Mouse (Mus musculus) heart, embryonic 15.5 days (tissue): ENCODE measurements around the gene F8. TPM values are rescaled to one million over a fixed set of nuclear protein-coding genes. Genes with fewer than 3 reads are reported as not detected.
"Not testable (repeated sequence)": the region's sequence is repeated elsewhere in the genome, so short reads cannot be mapped to it uniquely, and the experiment has no call there.

Experiments
- ATAC-seq: fragments of 200-750 bp; cut with Nextera tagmentation; replicated peaks from 2 replicates; pipeline ENCODE4 v1.8.0; 2017; ENCODE audit warnings: low read depth, moderate TSS enrichment; ENCODE audit not compliant: insufficient number of reproducible peaks, insufficient read depth, low FRiP score
- H3K27ac ChIP-seq: fragments of 300-500 bp; sonication (generic); 2 replicates; pipeline ENCODE4 v1.5.1; 2015; ENCODE audit warnings: mild to moderate bottlenecking, inconsistent platforms
- H3K27me3 ChIP-seq: fragments of 300-500 bp; sonication (generic); 2 replicates; pipeline ENCODE4 v1.6.1; 2015; ENCODE audit warnings: inconsistent platforms
- H3K36me3 ChIP-seq: fragments of 300-500 bp; sonication (generic); 2 replicates; pipeline ENCODE4 v1.6.1; 2015; ENCODE audit warnings: mild to moderate bottlenecking, inconsistent platforms
- H3K4me1 ChIP-seq: fragments of 300-500 bp; sonication (generic); replicated peaks from 2 replicates; pipeline ENCODE4 v1.6.1; 2015; ENCODE audit warnings: inconsistent platforms
- H3K4me2 ChIP-seq: fragments of 300-500 bp; sonication (generic); 2 replicates; pipeline ENCODE4 v1.6.1; 2015; ENCODE audit warnings: inconsistent platforms, mild to moderate bottlenecking, moderate library complexity
- H3K4me3 ChIP-seq: fragments of 300-500 bp; sonication (generic); 2 replicates; pipeline ENCODE4 v1.5.1; 2015; ENCODE audit warnings: mild to moderate bottlenecking, inconsistent platforms
- H3K9ac ChIP-seq: fragments of 300-500 bp; sonication (generic); 2 replicates; pipeline ENCODE4 v1.6.1; 2015; ENCODE audit warnings: mild to moderate bottlenecking, inconsistent platforms
- H3K9me3 ChIP-seq: fragments of 300-500 bp; sonication (generic); replicated peaks from 2 replicates; pipeline ENCODE4 v1.6.1; 2016; ENCODE audit warnings: inconsistent platforms
- WGBS: fragments of 180-500 bp; shearing (Covaris S2); methylation state at CpG from one replicate; pipeline ENCODE4 v1.1.7; 2015; ENCODE audit warnings: mixed read lengths; 5-methylcytosine and 5-hydroxymethylcytosine counted together
- polyA plus RNA-seq: library from polyadenylated mRNA; unstranded; fragments of >200 nt; fragmentation: Nextera tagmentation; extraction: Ambion mirVana; gene quantifications from 2 replicates; pipeline ENCODE4 v1.2.1, GENCODE M21; 2015

Gene F8
- polyA plus RNA-seq, 1 experiment from 2014 or later: 1.9 TPM

- Histone ChIP-seq H3K9me3 (no peaks in the 10 kb centered on the region), H3K4me2 (no peak overlapping the region), H3K27ac (no peak overlapping the region), H3K4me1 (no peaks in the 10 kb centered on the region), H3K27me3 (no peaks in the 10 kb centered on the region), H3K9ac (no peak overlapping the region), H3K4me3 (no peak overlapping the region), H3K36me3 (no peaks in the 10 kb centered on the region)
- WGBS: 86% methylated on average over 4 of the region's 4 CpGs
- no peak for ATAC-seq
Observed at GRCm38 (mm10) chrX:75323556-75323955, 58.9 kb downstream of the F8 start.

DNA sequence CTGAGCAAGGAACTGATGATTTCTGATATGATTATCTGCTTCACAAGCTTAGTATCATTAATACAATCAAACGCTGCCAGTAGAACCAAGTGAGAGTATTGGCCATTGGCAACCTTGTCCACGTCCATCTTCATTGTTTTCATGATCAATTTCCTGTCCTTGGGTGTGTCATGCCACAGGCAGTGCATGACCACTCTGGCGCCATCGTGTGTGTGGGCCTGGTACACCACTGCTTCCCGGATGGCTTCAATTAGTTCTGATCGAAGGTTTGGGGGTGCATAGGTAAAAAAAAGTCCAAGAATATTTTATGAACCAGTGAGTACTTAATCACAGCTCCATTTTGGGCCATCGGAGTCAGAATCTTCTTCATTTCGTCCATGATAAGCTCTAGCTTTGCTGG, 110.7 kb downstream of the F8 start:
- Histone ChIP-seq H3K9ac (no peak overlapping the region), H3K4me1 (no peaks in the 10 kb centered on the region), H3K27ac (no peak overlapping the region), H3K27me3 (no peaks in the 10 kb centered on the region), H3K4me2 (no peak overlapping the region), H3K9me3 (no peaks in the 10 kb centered on the region), H3K36me3 (no peaks in the 10 kb centered on the region), H3K4me3 (no peak overlapping the region)
- 69% methylated on average over 8 of the region's 8 CpGs for WGBS
- no peak for ATAC-seq

DNA sequence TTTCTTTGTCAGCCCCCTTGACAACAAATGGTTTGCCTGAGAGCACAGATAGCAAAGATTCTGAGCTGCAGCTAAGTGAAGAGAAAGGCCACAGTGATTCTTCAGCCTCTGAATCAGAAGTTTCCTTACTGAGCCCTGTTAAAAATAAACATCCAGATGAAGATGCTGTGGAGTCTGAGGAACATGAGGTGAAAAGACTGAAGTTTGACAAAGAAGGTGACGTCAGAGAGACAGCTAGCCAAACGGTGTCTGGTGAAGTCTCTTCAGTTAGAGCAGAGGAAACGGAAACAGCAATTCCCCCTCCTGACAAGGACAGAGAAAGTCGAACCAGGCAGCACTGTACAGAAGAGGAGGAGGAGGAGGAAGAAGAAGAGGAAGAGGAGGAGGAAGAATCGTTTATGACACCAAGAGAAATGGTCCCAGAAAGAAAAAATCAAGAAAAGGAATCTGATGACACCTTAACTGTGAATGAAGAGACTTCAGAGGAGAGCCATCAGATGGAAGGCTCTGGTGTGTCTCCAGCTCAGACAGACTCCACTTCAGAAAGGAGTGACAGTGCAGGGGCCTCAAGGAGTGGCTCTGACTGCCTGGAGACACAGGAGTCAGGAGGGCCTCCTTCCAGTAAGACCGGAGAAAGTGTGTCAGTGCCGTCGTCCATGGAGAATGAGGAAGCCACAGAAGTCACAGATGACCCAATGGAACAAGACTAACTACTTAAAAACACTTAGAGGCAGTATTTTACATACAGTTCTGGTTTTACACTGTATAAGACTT, 148.6 kb downstream of the F8 start:
- not testable (repeated sequence) for H3K27ac ChIP-seq, H3K4me3 ChIP-seq, ATAC-seq, H3K9ac ChIP-seq, H3K27me3 ChIP-seq, H3K9me3 ChIP-seq, H3K4me1 ChIP-seq, H3K4me2 ChIP-seq, H3K36me3 ChIP-seq
- WGBS: 36% methylated on average over 8 of the region's 8 CpGs

GRCm38 (mm10) chrX:75231456-75231855, 151.0 kb downstream of the F8 start:
- 88% methylated on average over 1 of the region's 1 CpGs for WGBS

GRCm38 (mm10) chrX:75163670-75164069, 218.7 kb downstream of the F8 start, which contains the start of gene Smim9:
Gene Smim9, minus strand, starts transcription at chrX:75163770.
- H3K36me3 ChIP-seq: no peaks in the 10 kb centered on the region
- no peaks in the 10 kb centered on the region for H3K27me3 ChIP-seq
- H3K4me1 ChIP-seq: no peaks in the 10 kb centered on the region
- no peak within 1 kb of the TSS for H3K9ac ChIP-seq
- WGBS: 64% methylated on average over 1 of the region's 1 CpGs
- H3K9me3 ChIP-seq: no peaks in the 10 kb centered on the region
- no peak within 1 kb of the TSS for H3K4me2 ChIP-seq
- H3K4me3 ChIP-seq: no peak within 1 kb of the TSS
- no peak within 1 kb of the TSS for H3K27ac ChIP-seq
- ATAC-seq: no peak

More at GRCm38 (mm10) chrX:75231456-75231855, 151.0 kb downstream of the F8 start:
- Histone ChIP-seq H3K4me3 (no peak overlapping the region), H3K27ac (no peak overlapping the region), H3K36me3 (no peaks in the 10 kb centered on the region), H3K27me3 (no peaks in the 10 kb centered on the region), H3K9me3 (no peaks in the 10 kb centered on the region), H3K4me1 (no peaks in the 10 kb centered on the region), H3K9ac (no peak overlapping the region), H3K4me2 (no peak overlapping the region)
- ATAC-seq: no peak

- ATAC-seq: peak; percentile 70
- 15% methylated on average over 31 of the region's 49 CpGs for WGBS
- no peaks in the 10 kb centered on the region for H3K27me3 ChIP-seq
Observed at GRCm38 (mm10) chrX:75155576-75156243, 226.7 kb downstream of the F8 start.

DNA sequence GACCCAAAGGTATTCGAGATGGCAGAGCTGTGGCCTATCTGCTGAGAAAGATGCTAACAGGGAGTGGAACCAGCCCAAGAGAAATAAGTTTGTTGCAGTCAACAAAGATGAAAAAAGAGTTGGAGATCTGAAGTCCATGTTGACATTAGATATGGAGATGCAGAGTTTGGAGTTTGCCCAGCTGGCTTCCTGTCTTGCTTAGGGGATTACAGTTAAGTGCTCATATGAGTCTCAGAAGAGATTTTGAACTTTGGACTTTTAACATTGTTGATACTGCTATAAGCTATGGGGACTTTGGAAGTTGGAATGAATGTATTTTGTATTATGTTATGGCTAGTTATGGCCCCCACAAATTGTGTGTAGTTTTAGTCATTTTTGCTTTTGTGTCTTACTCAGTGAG, 230.2 kb downstream of the F8 start:
- ATAC-seq: no peak
- 37% methylated on average over 1 of the region's 1 CpGs for WGBS
- H3K4me3 ChIP-seq: no peak overlapping the region

More at GRCm38 (mm10) chrX:75155576-75156243, 226.7 kb downstream of the F8 start:
- Histone ChIP-seq H3K36me3 (no peaks in the 10 kb centered on the region), H3K4me2 (peak overlapping the region; percentile 71), H3K9ac (0 out of 2 replicates have a peak overlapping the region, but pooled peaks have one; percentile 38), H3K4me3 (peak overlapping the region; percentile 51), H3K27ac (no peak overlapping the region), H3K9me3 (no peaks in the 10 kb centered on the region), H3K4me1 (no peaks in the 10 kb centered on the region)

GRCm38 (mm10) chrX:75150304-75150703, 232.1 kb downstream of the F8 start:
- 73% methylated on average over 2 of the region's 2 CpGs for WGBS

More for the DNA sequence above, 230.2 kb downstream of the F8 start:
- no peak overlapping the region for H3K9ac ChIP-seq
- H3K4me2 ChIP-seq: no peak overlapping the region
- H3K9me3 ChIP-seq: no peaks in the 10 kb centered on the region
- H3K27ac ChIP-seq: no peak overlapping the region
- H3K36me3 ChIP-seq: no peaks in the 10 kb centered on the region
- no peaks in the 10 kb centered on the region for H3K4me1 ChIP-seq
- H3K27me3 ChIP-seq: no peaks in the 10 kb centered on the region

GRCm38 (mm10) chrX:75148414-75148813, 234.0 kb downstream of the F8 start:
- Histone ChIP-seq H3K4me3 (no peak overlapping the region), H3K9ac (no peak overlapping the region), H3K27me3 (no peaks in the 10 kb centered on the region), H3K4me1 (no peaks in the 10 kb centered on the region), H3K9me3 (no peaks in the 10 kb centered on the region), H3K36me3 (no peaks in the 10 kb centered on the region), H3K4me2 (no peak overlapping the region), H3K27ac (no peak overlapping the region)
- ATAC-seq: no peak
- WGBS: 69% methylated on average over 4 of the region's 4 CpGs

More at GRCm38 (mm10) chrX:75150304-75150703, 232.1 kb downstream of the F8 start:
- Histone ChIP-seq H3K9ac (no peak overlapping the region), H3K4me1 (no peaks in the 10 kb centered on the region), H3K36me3 (no peaks in the 10 kb centered on the region), H3K4me3 (no peak overlapping the region), H3K27ac (no peak overlapping the region), H3K4me2 (no peak overlapping the region), H3K9me3 (no peaks in the 10 kb centered on the region), H3K27me3 (no peaks in the 10 kb centered on the region)
- ATAC-seq: no peak

DNA sequence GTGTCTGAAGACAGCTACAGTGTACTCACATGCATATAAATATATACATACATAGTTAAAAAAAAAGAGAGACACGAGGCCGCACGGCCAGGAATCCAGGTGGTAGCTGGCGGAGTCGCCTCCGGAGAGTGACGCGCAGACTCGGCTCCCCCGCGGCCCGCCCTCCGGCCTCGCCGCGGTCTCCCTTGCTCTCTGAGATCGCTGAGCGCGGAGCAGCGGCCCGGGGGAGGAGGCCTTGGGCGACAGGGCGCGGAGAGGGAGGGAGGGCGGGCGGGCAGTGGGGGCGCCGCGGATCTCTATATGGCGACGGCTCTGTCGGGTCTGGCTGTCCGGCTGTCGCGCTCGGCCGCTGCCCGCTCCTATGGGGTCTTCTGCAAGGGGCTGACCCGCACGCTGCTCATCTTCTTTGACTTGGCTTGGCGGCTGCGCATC, 239.3 kb downstream of the F8 start:
- 0 out of 2 replicates have a peak, but pooled peaks have one; percentile 27 for ATAC-seq

DNA sequence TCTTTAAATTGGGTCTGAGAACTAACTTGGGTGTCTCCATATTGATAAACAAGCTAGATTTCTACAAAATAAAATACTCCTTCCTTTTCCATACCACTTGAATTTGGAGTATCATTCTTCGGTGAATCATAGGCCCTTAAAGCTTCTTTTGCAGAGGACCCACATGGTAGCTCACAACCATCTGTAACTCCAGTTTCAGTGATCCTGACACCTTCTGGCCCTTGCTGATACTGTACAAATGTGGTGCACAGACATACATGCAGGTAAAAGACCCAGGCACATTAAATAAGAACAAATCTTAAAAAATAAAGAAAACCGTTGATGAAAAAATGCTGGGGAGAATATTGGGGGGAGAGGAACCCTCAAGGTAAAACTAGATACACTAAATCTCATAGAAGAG, 244.2 kb downstream of the F8 start:
- Histone ChIP-seq H3K27me3 (no peaks in the 10 kb centered on the region), H3K9me3 (no peaks in the 10 kb centered on the region), H3K4me3 (no peak overlapping the region), H3K4me2 (no peak overlapping the region), H3K27ac (no peak overlapping the region), H3K36me3 (no peaks in the 10 kb centered on the region), H3K9ac (no peak overlapping the region), H3K4me1 (no peaks in the 10 kb centered on the region)
- WGBS: 74% methylated on average over 2 of the region's 2 CpGs
- no peak for ATAC-seq

More for the DNA sequence above, 239.3 kb downstream of the F8 start:
- H3K9ac ChIP-seq, H3K27me3 ChIP-seq, H3K27ac ChIP-seq, H3K9me3 ChIP-seq, H3K4me1 ChIP-seq, H3K36me3 ChIP-seq: not testable (repeated sequence)
- Histone ChIP-seq H3K4me3 (peak overlapping the region; percentile 40), H3K4me2 (peak overlapping the region; percentile 64)
- 6% methylated on average over 25 of the region's 42 CpGs for WGBS
